Mouse (Mus musculus) limb, embryonic 12.5 days (tissue): ENCODE measurements around the gene Bag6. TPM values are rescaled to one million over a fixed set of nuclear protein-coding genes. Genes with fewer than 3 reads are reported as not detected.
A peak's percentile ranks its signal among the peaks of the same experiment; 100 is the strongest.

Experiments
- ATAC-seq: fragments of 200-750 bp; cut with Nextera tagmentation; 2 replicates; pipeline ENCODE4 v1.8.0; 2017; ENCODE audit warnings: low read depth, moderate TSS enrichment; ENCODE audit not compliant: insufficient number of reproducible peaks, insufficient read depth, low FRiP score, low TSS enrichment
- H3K27ac ChIP-seq: fragments of 300-500 bp; sonication (generic); 2 replicates; pipeline ENCODE4 v1.5.1; 2016; ENCODE audit warnings: mild to moderate bottlenecking, moderate library complexity
- H3K27me3 ChIP-seq: fragments of 300-500 bp; sonication (generic); 2 replicates; pipeline ENCODE4 v1.6.1; 2016; ENCODE audit warnings: mild to moderate bottlenecking, moderate library complexity
- H3K36me3 ChIP-seq: fragments of 300-500 bp; sonication (generic); 2 replicates; pipeline ENCODE4 v1.6.1; 2016; ENCODE audit warnings: mild to moderate bottlenecking, moderate library complexity
- H3K4me1 ChIP-seq: fragments of 300-500 bp; sonication (generic); replicated peaks from 2 replicates; pipeline ENCODE4 v1.6.1; 2016
- H3K4me2 ChIP-seq: fragments of 300-500 bp; sonication (generic); 2 replicates; pipeline ENCODE4 v1.6.1; 2016; ENCODE audit warnings: mild to moderate bottlenecking, moderate library complexity
- H3K4me3 ChIP-seq: fragments of 300-500 bp; sonication (generic); replicated peaks from 2 replicates; pipeline ENCODE4 v1.5.1; 2016; ENCODE audit warnings: mild to moderate bottlenecking
- H3K9ac ChIP-seq: fragments of 300-500 bp; sonication (generic); replicated peaks from 2 replicates; pipeline ENCODE4 v1.6.1; 2016; ENCODE audit warnings: mild to moderate bottlenecking, moderate library complexity
- H3K9me3 ChIP-seq: fragments of 300-500 bp; sonication (generic); 2 replicates; pipeline ENCODE4 v1.6.1; 2016; ENCODE audit warnings: mild to moderate bottlenecking, moderate library complexity
- WGBS: fragments of 180-500 bp; shearing (Covaris S2); methylation state at CpG from one replicate; pipeline ENCODE4 v1.1.7; 2016; 5-methylcytosine and 5-hydroxymethylcytosine counted together
- polyA plus RNA-seq: library from polyadenylated mRNA; unstranded; fragments of >200 nt; fragmentation: Nextera tagmentation; extraction: Ambion mirVana; gene quantifications from 2 replicates; pipeline ENCODE4 v1.2.1, GENCODE M21; 2016

Gene Bag6
- polyA plus RNA-seq, 1 experiment from 2014 or later, result 70.4 TPM

DNA sequence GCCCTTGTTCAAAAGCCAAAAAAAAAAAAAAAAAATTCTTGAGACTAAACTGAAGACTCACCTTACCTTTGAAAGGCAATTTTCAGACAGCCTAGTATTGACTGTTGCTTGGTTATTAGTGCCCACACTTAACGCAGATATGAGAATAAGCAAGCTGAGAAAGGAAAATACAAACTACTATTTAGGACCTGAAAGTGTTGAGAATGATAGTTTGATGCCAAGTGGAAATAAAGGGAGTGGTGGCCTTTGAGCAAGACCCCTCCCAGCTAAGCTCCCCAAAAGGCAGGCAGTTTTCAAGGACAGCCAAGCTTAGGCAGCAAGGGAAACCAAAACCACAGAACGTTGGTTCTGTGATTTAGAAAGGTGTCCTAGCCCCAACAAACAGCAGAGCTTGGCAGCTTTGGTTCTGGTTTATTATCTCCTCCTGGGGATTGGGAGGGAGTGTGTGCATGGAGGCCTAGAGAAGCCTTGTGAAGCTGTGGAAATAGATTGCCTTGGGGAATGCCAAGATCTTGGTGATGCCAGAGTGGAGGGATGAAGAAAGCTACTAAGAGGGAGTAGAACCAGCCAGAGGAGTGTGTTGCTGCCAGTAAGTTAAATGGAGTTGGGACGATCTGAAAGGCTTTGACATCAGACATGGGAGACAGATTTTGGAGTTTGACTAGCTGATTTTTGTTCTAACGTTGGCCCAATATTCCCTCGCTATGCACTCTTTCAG, 13.1 kb downstream of the Bag6 start:
- Histone ChIP-seq H3K9ac (no peak overlapping the region), H3K4me2 (no peak overlapping the region), H3K9me3 (no peaks in the 10 kb centered on the region), H3K4me3 (no peak overlapping the region), H3K27me3 (no peaks in the 10 kb centered on the region), H3K4me1 (no peaks in the 10 kb centered on the region), H3K36me3 (peaks cover 100% of the 10 kb centered on the region), H3K27ac (peak overlapping the region; percentile 25; the same call in 1 of the 2 replicates)
- ATAC-seq, result no peak
- 67% methylated on average over 5 of the region's 5 CpGs for WGBS

GRCm38 (mm10) chr17:35152121-35152520, 17.1 kb downstream of the Bag6 start:
- H3K4me2 ChIP-seq, result no peak overlapping the region
- WGBS, result 95% methylated on average over 4 of the region's 4 CpGs
- no peak for ATAC-seq
- peaks cover 100% of the 10 kb centered on the region for H3K36me3 ChIP-seq
- no peak overlapping the region for H3K9ac ChIP-seq
- no peak overlapping the region for H3K27ac ChIP-seq
- no peaks in the 10 kb centered on the region for H3K9me3 ChIP-seq
- H3K4me1 ChIP-seq, result peaks cover 11% of the 10 kb centered on the region; the same call in 1 of the 2 replicates
- H3K4me3 ChIP-seq, result no peak overlapping the region
- no peaks in the 10 kb centered on the region for H3K27me3 ChIP-seq

GRCm38 (mm10) chr17:35153077-35153476, 18.1 kb downstream of the Bag6 start:
- ATAC-seq, result no peak
- Histone ChIP-seq H3K4me2 (no peak overlapping the region), H3K27me3 (no peaks in the 10 kb centered on the region), H3K4me1 (peaks cover 11% of the 10 kb centered on the region; the same call in 1 of the 2 replicates), H3K36me3 (peaks cover 100% of the 10 kb centered on the region), H3K9me3 (no peaks in the 10 kb centered on the region), H3K27ac (no peak overlapping the region), H3K9ac (no peak overlapping the region), H3K4me3 (no peak overlapping the region)
- 93% methylated on average over 9 of the region's 9 CpGs for WGBS

- H3K4me2 ChIP-seq, result no peak overlapping the region
- 59% methylated on average over 4 of the region's 4 CpGs for WGBS
- no peaks in the 10 kb centered on the region for H3K9me3 ChIP-seq
- H3K9ac ChIP-seq, result no peak overlapping the region
- no peaks in the 10 kb centered on the region for H3K27me3 ChIP-seq
- ATAC-seq, result no peak
- peaks cover 11% of the 10 kb centered on the region; the same call in 1 of the 2 replicates for H3K4me1 ChIP-seq
- H3K36me3 ChIP-seq, result peaks cover 100% of the 10 kb centered on the region
- no peak overlapping the region for H3K27ac ChIP-seq
- H3K4me3 ChIP-seq, result no peak overlapping the region
Observed at GRCm38 (mm10) chr17:35153931-35154330, 19.0 kb downstream of the Bag6 start.

DNA sequence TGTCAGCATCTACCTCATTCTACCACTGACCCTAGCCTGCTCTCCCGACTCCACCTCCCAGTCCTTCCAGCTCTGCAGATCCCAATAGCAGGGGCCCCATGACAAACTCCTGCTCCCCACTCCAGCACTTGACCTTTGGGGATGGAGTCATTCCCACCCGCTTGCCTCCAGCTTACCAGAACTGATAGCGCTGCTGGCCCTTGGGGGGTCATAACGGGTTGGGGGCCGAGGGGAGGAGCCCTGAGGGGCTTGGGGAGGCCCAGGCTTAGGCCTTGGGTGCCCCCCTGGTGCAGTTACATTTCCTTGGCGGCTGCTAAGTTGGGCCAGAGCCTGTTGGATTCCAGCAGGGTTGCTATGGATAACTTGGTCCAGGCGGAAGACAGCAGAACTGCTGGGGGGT, 19.6 kb downstream of the Bag6 start:
- H3K4me3 ChIP-seq, result no peak overlapping the region
- no peaks in the 10 kb centered on the region for H3K9me3 ChIP-seq
- H3K27me3 ChIP-seq, result no peaks in the 10 kb centered on the region
- H3K36me3 ChIP-seq, result peaks cover 100% of the 10 kb centered on the region
- no peak overlapping the region for H3K4me2 ChIP-seq
- peaks cover 11% of the 10 kb centered on the region; the same call in 1 of the 2 replicates for H3K4me1 ChIP-seq
- H3K27ac ChIP-seq, result peak overlapping the region; percentile 17; the same call in 1 of the 2 replicates
- peak overlapping the region; percentile 42; the same call in 1 of the 2 replicates for H3K9ac ChIP-seq
- WGBS, result 86% methylated on average over 7 of the region's 7 CpGs
- no peak for ATAC-seq

DNA sequence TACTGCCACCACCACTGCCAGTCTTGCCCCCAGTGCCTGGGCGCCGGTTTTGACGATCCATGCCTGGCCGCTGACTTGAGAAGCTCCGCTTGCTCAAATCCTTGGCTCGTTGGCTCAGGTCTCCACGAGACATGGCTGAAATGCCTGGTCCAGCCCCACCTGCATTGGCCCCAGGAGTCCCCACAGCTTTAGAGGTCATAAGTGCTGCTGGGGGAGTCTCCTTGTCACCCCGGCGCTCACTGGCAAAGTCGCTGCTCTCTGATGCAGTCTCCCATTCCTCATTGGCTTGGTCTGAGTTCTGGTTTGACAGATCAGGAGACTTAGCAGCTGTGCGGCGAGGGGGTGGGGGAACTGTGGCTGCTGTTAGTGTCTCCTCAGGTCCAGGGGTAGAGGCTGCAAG, 20.5 kb downstream of the Bag6 start:
- H3K27ac ChIP-seq, result no peak overlapping the region
- ATAC-seq, result no peak
- H3K9me3 ChIP-seq, result no peaks in the 10 kb centered on the region
- 92% methylated on average over 12 of the region's 12 CpGs for WGBS
- no peak overlapping the region for H3K4me3 ChIP-seq
- H3K9ac ChIP-seq, result no peak overlapping the region
- peaks cover 11% of the 10 kb centered on the region; the same call in 1 of the 2 replicates for H3K4me1 ChIP-seq
- no peaks in the 10 kb centered on the region for H3K27me3 ChIP-seq
- peaks cover 100% of the 10 kb centered on the region for H3K36me3 ChIP-seq
- no peak overlapping the region for H3K4me2 ChIP-seq

GRCm38 (mm10) chr17:35156461-35157200, 21.7 kb downstream of the Bag6 start:
- no peak overlapping the region for H3K9ac ChIP-seq
- WGBS, result 91% methylated on average over 33 of the region's 33 CpGs
- no peak overlapping the region for H3K4me2 ChIP-seq
- H3K9me3 ChIP-seq, result no peaks in the 10 kb centered on the region
- no peak overlapping the region for H3K4me3 ChIP-seq
- no peaks in the 10 kb centered on the region for H3K27me3 ChIP-seq
- ATAC-seq, result no peak
- peaks cover 100% of the 10 kb centered on the region for H3K36me3 ChIP-seq
- H3K27ac ChIP-seq, result no peak overlapping the region
- H3K4me1 ChIP-seq, result peaks cover 11% of the 10 kb centered on the region; the same call in 1 of the 2 replicates

DNA sequence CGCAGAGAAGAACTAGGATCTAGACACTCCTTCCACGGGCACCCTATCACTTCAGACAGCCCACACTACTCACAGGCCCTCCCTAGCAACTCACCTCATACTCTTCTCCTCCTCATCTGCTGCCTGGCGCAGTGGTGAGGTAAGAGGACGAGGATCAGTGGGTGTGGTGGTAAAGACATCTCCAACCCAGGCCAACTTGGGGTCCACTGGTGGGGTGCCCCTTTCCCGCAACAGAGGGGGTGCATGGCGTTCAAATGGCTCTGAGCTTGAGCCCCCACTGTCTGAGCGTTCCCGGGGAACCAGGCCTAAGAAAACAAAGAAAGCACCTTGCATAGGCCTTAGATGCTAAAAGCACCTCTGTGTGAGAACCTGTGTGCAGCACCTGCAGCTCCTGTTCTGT, 22.3 kb downstream of the Bag6 start:
- H3K4me2 ChIP-seq, result no peak overlapping the region
- no peaks in the 10 kb centered on the region for H3K27me3 ChIP-seq
- no peak overlapping the region for H3K27ac ChIP-seq
- ATAC-seq, result no peak
- H3K9me3 ChIP-seq, result no peaks in the 10 kb centered on the region
- no peak overlapping the region for H3K4me3 ChIP-seq
- peaks cover 11% of the 10 kb centered on the region; the same call in 1 of the 2 replicates for H3K4me1 ChIP-seq
- 93% methylated on average over 8 of the region's 8 CpGs for WGBS
- H3K9ac ChIP-seq, result no peak overlapping the region
- peaks cover 100% of the 10 kb centered on the region for H3K36me3 ChIP-seq

- Histone ChIP-seq H3K36me3 (peaks cover 100% of the 10 kb centered on the region), H3K27me3 (no peaks in the 10 kb centered on the region), H3K27ac (no peak overlapping the region), H3K9me3 (no peaks in the 10 kb centered on the region), H3K9ac (no peak overlapping the region), H3K4me1 (peaks cover 16% of the 10 kb centered on the region), H3K4me2 (no peak overlapping the region), H3K4me3 (no peak overlapping the region)
- 90% methylated on average over 8 of the region's 8 CpGs for WGBS
- ATAC-seq, result no peak
Observed at GRCm38 (mm10) chr17:35157661-35158175, 22.7 kb downstream of the Bag6 start.

DNA sequence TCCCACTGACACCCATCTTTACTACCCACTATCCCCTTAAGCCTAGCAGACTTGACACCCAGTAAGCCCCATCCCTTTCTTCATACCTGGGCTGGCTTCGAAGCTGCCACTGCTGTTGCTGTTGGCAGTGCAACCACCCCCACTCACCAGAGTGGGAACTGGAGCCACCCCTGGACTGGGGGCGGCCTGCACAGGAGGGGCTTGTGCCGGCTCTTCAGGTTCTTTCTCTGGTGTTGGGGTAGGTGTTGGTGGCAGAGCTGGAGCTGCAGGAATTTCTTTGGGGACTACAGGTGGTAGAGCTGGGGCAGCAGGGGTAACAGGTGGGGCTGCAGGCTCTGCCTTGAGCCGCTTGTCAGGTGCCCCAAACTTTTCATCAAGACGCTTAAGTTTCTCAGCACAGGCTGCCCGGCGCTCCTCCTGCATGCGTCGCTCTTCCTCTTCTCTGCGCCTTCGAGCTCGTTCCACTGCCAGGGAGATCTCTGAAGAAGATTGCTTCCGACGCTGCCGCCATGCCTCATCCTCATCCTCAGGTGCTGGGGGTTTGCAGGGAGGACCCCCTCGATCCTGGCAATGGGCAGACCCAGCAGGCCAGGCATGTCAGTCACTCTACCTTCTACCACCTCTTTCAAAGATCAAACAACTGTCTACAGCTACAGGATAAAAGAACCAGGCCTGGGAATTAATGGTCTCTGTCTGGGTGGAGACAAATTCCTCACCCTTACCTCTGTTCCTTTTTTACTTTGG, 24.0 kb downstream of the Bag6 start:
- no peak for ATAC-seq
- H3K36me3 ChIP-seq, result peaks cover 88% of the 10 kb centered on the region
- no peak overlapping the region for H3K4me3 ChIP-seq
- H3K4me1 ChIP-seq, result peaks cover 23% of the 10 kb centered on the region
- no peaks in the 10 kb centered on the region for H3K9me3 ChIP-seq
- no peak overlapping the region for H3K9ac ChIP-seq
- 93% methylated on average over 16 of the region's 16 CpGs for WGBS
- no peak overlapping the region for H3K27ac ChIP-seq
- H3K27me3 ChIP-seq, result no peaks in the 10 kb centered on the region
- no peak overlapping the region for H3K4me2 ChIP-seq

GRCm38 (mm10) chr17:35159638-35160037, 24.7 kb downstream of the Bag6 start:
- H3K4me1 ChIP-seq, result peaks cover 19% of the 10 kb centered on the region
- no peak for ATAC-seq
- H3K4me2 ChIP-seq, result no peak overlapping the region
- no peak overlapping the region for H3K4me3 ChIP-seq
- H3K36me3 ChIP-seq, result peaks cover 82% of the 10 kb centered on the region
- H3K9me3 ChIP-seq, result no peaks in the 10 kb centered on the region
- 79% methylated on average over 7 of the region's 7 CpGs for WGBS
- H3K27ac ChIP-seq, result no peak overlapping the region
- H3K27me3 ChIP-seq, result no peaks in the 10 kb centered on the region
- no peak overlapping the region for H3K9ac ChIP-seq
